Mouse (Mus musculus) lung, postnatal 0 days (tissue): ENCODE measurements at regions not wholly inside any gene's neighbourhood (a gene's known extent, or its start where the extent isn't known, plus 50 kb on each side); places are given as distances from the start of the nearest gene placed in this dataset.

Experiments
- CTCF ChIP-seq: IDR thresholded peaks from 2 replicates; pipeline ENCODE4 v1.5.1; 2016; ENCODE audit warnings: antibody characterized with exemption, mild to moderate bottlenecking
- EP300 ChIP-seq: IDR thresholded peaks from 2 replicates; pipeline ENCODE4 v1.6.1; 2016; ENCODE audit warnings: antibody characterized with exemption, mild to moderate bottlenecking, control low read depth

DNA sequence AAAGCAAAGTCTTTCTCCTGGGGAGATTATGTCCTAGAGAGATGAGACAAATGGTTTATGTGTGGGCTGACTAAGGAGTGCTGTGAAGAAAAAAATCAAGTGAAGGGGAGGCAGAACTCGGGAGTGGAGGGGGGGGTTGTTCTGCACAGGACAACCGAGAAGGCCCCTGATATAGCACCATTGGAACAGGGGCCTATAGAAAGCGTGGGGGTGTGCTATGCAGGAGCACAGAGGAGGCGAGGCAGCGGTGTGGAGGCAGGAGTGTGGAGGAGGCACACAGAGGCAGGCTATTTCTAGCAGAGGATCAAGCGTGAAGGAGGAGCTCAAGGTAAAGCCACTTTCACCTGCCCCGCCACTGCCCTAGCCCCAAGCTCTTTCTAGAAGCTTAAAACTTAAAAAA is 88.0 kb upstream of the Dapk1 start:
- TF ChIP-seq CTCF (no peak), EP300 (no peak)
